Mouse (Mus musculus) CH12.LX (cell line): Measurements from ENCODE around the gene Ccl20.

ENCODE experiments used
- CTCF ChIP-seq, 2 experiments: IDR thresholded peaks in 1 of 2; conservative IDR thresholded peaks in 1 of 2; 2 replicates each; pipeline ENCODE4 v1.5.1; 2011 to 2012; ENCODE audit warnings: low read depth in 2 of 2, low read length in 2 of 2, improper control_type of control experiment in 1 of 2, inconsistent platforms in 1 of 2, mild to moderate bottlenecking in 1 of 2, moderate library complexity in 1 of 2
- E2F4 ChIP-seq: IDR thresholded peaks from 2 replicates; pipeline ENCODE4 v1.6.1; 2011; ENCODE audit warnings: low read depth, low read length, improper control_type of control experiment; ENCODE audit not compliant: insufficient replicate concordance
- ETS1 ChIP-seq: conservative IDR thresholded peaks from 2 replicates; pipeline ENCODE4 v1.6.1; 2012; ENCODE audit warnings: low read depth, mild to moderate bottlenecking, inconsistent platforms, low read length, improper control_type of control experiment, moderate library complexity
- GABPA ChIP-seq: IDR thresholded peaks from 2 replicates; pipeline ENCODE4 v1.6.1; 2012; ENCODE audit warnings: low read depth, low read length, improper control_type of control experiment, inconsistent platforms; ENCODE audit not compliant: insufficient replicate concordance
- HCFC1 ChIP-seq: IDR thresholded peaks from 2 replicates; pipeline ENCODE4 v1.6.1; 2012; ENCODE audit warnings: low read depth, mild to moderate bottlenecking, inconsistent platforms, low read length, improper control_type of control experiment
- MAFK ChIP-seq: IDR thresholded peaks from 2 replicates; pipeline ENCODE4 v1.6.1; 2011; ENCODE audit warnings: low read length, improper control_type of control experiment; ENCODE audit not compliant: insufficient replicate concordance
- NELFE ChIP-seq: IDR thresholded peaks from 2 replicates; pipeline ENCODE4 v1.6.1; 2011; ENCODE audit warnings: low read depth, low read length, improper control_type of control experiment
- POLR2A ChIP-seq: IDR thresholded peaks from 2 replicates; pipeline ENCODE4 v1.6.1; 2011; ENCODE audit warnings: low read depth, mild to moderate bottlenecking, improper control_type of control experiment, low read length
- TCF12 ChIP-seq: IDR thresholded peaks from 2 replicates; pipeline ENCODE4 v1.6.1; 2014; ENCODE audit warnings: low read depth, mild to moderate bottlenecking, inconsistent platforms, low read length, improper control_type of control experiment
- ZMIZ1 ChIP-seq: IDR thresholded peaks from 2 replicates; pipeline ENCODE4 v1.6.1; 2012; ENCODE audit warnings: low read depth, mild to moderate bottlenecking, inconsistent platforms, low read length, improper control_type of control experiment
- ZNF384 ChIP-seq: IDR thresholded peaks from 2 replicates; pipeline ENCODE4 v1.6.1; 2012; ENCODE audit warnings: low read depth, low read length, improper control_type of control experiment, inconsistent platforms

DNA sequence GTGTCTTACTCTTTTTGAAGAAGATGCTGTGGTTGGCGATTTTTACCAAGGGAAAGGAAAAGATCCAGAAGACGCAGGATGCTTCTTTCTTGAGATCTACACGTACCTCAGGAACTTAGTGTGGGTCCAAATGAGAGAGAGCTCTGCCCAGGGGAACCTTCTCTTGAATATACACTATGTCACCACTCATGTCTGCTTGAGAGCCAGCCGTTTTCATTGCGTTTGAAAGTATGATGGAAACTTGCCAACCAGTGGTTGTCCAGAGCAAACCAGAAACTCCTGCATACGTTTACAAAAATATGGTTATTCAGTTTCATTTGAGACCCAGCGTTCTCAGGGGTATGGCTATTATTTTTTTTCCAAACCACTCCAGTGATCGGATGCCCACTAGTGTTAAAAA, 24.9 kb downstream of the Ccl20 start:
- TF ChIP-seq NELFE (no peak), MAFK (no peak), GABPA (no peak), TCF12 (no peak), ZMIZ1 (no peak), ZNF384 (no peak), HCFC1 (no peak), CTCF (conservative IDR thresholded peaks at IDR 0.05 in 1 of 2, IDR thresholded peaks at IDR 0.05 in 1 of 2; ENCODE audit: low read depth in 2 of 2, low read length in 2 of 2) (no peak), POLR2A (no peak), ETS1 (no peak), E2F4 (no peak)
